ENCODE assay signal across 18 mouse cellular contexts in genomic region chr6:31176831-31177230, GRCm38 (mm10).
A peak's percentile ranks its signal among the peaks of the same experiment; 100 is the strongest.
DNase-seq lines count a peak whose midpoint lies in the region; ATAC-seq and TF ChIP-seq lines count a peak whose summit lies in the region.
"Had no signal": no experiment of that assay in that cellular context is flagged by ENCODE, and none has a peak within 500 bp of the region (broad histone marks: within the 10 kb centered on the region; RNA-seq: fewer than 3 reads in every experiment).

No protein-coding gene starts in this region.

- DNase-seq in layer of hippocampus, adult 2 months (ENCODE audit: low spot score in 2 of 2), result no peak
- no peak for DNase-seq in layer of hippocampus, adult 9-11 months
- peak; percentile 31 for DNase-seq in MEL (ENCODE audit: low read depth, low spot score)
- DNase-seq in B cell, adult 2 months, result no peak
- DNase-seq in kidney, adult 11 months, result no peak
- DNase-seq: adrenal gland, adult 2 months; adrenal gland, postnatal 25 days; cerebellum, adult 11 months; cerebellum, adult 8-10 months had no signal

- TF ChIP-seq RAD21 in MEL (IDR thresholded peaks at IDR 0.05; ENCODE audit: low read depth, low read length), result no peak

- peaks cover 0 to 9% of the 10 kb centered on the region in 2 experiments; a peak in 3 of 4 replicates for H3K4me1 ChIP-seq in MEL (ENCODE audit: control insufficient read depth in 1 of 2, insufficient read depth in 2 of 2, low read length in 2 of 2)
- H3K4me1 ChIP-seq: embryonic facial prominence, embryonic 12.5 days; hindbrain, embryonic 12.5 days had no signal

- peak overlapping the region; percentile 34; the same call in 1 of the 2 replicates for H3K27ac ChIP-seq in layer of hippocampus, adult 2 months
- H3K27ac ChIP-seq in MEL (ENCODE audit: control insufficient read depth, low read depth, low read length), result 0 out of 2 replicates have a peak overlapping the region, but pooled peaks have one; percentile 10
- H3K27ac ChIP-seq: embryonic facial prominence, embryonic 12.5 days; forebrain, embryonic 15.5 days; heart, embryonic 10.5 days; hindbrain, embryonic 12.5 days had no signal

- peak; percentile 59 for ATAC-seq in granulocyte monocyte progenitor cell, adult 5-6 weeks (replicated peaks; ENCODE audit: poor library complexity, severe bottlenecking)
- ATAC-seq in megakaryocyte progenitor cell, adult 5-6 weeks (replicated peaks; ENCODE audit: poor library complexity), result peak; percentile 30; the same call in 1 of the 2 replicates
- no peak for ATAC-seq in activated CD4-positive, CD25-positive, alpha-beta regulatory T cell, adult 4 months
- ATAC-seq: hindbrain, embryonic 16.5 days; Patski had no signal

- TF ChIP-seq EP300 in MEL (IDR thresholded peaks at IDR 0.05; ENCODE audit: low read depth in 1 of 2, low read length in 2 of 2), result no peak

- TF ChIP-seq POLR2A in MEL (IDR thresholded peaks at IDR 0.05; ENCODE audit: control insufficient read depth in 1 of 2, insufficient read depth in 1 of 2, low read depth in 1 of 2, low read length in 2 of 2, poor library complexity in 1 of 2), result no peak

- H3K9ac ChIP-seq in MEL (ENCODE audit: control insufficient read depth, low read depth, low read length, poor library complexity, severe bottlenecking), result no peak overlapping the region
- H3K9ac ChIP-seq: embryonic facial prominence, embryonic 12.5 days; forebrain, embryonic 15.5 days; hindbrain, embryonic 12.5 days had no signal

- H3K9me3 ChIP-seq in MEL (replicated peaks; ENCODE audit: insufficient read depth, low read length), result no peaks in the 10 kb centered on the region
- H3K9me3 ChIP-seq: embryonic facial prominence, embryonic 12.5 days; forebrain, embryonic 15.5 days; heart, embryonic 10.5 days; hindbrain, embryonic 12.5 days had no signal

- no peaks in the 10 kb centered on the region for H3K27me3 ChIP-seq in MEL (ENCODE audit: control insufficient read depth in 1 of 2, insufficient read depth in 2 of 2, low read length in 2 of 2)
- H3K27me3 ChIP-seq: embryonic facial prominence, embryonic 12.5 days; forebrain, embryonic 15.5 days; hindbrain, embryonic 12.5 days; Patski had no signal

- no peak overlapping the region for H3K4me3 ChIP-seq in layer of hippocampus, adult 2 months
- H3K4me3 ChIP-seq in MEL (ENCODE audit: control insufficient read depth in 1 of 2, insufficient read depth in 1 of 2, low read depth in 2 of 2, low read length in 2 of 2), result no peak overlapping the region
- H3K4me3 ChIP-seq: embryonic facial prominence, embryonic 12.5 days; forebrain, embryonic 15.5 days; heart, embryonic 10.5 days; hindbrain, embryonic 12.5 days had no signal

- no peak for TF ChIP-seq CTCF in layer of hippocampus, adult 2 months (conservative IDR thresholded peaks at IDR 0.05)
- TF ChIP-seq CTCF in MEL (IDR thresholded peaks at IDR 0.05 in 2 of 3, conservative IDR thresholded peaks at IDR 0.05 in 1 of 3; ENCODE audit: control insufficient read depth in 1 of 3, insufficient read depth in 1 of 3, low read depth in 2 of 3, low read length in 3 of 3, poor library complexity in 1 of 3, severe bottlenecking in 1 of 3), result no peak

- H3K79me2 ChIP-seq in MEL (ENCODE audit: control insufficient read depth, insufficient read depth, low read length, poor library complexity), result no peaks in the 10 kb centered on the region

- peaks cover 0 to 7% of the 10 kb centered on the region in 2 experiments; a peak in 2 of 4 replicates for H3K36me3 ChIP-seq in MEL (ENCODE audit: control insufficient read depth in 1 of 2, insufficient read depth in 2 of 2, low read length in 2 of 2)
- H3K36me3 ChIP-seq: embryonic facial prominence, embryonic 12.5 days; forebrain, embryonic 15.5 days; heart, embryonic 10.5 days; hindbrain, embryonic 12.5 days had no signal

TF ChIP-seq in MEL, 35 proteins besides CTCF, POLR2A, EP300 and RAD21:
- 0 out of 2 replicates have a peak, but pooled peaks have one; percentile 12 for TF ChIP-seq ELF1 (IDR thresholded peaks at IDR 0.05; ENCODE audit: low read depth, low read length)
- no peak for TF ChIP-seq GATA1 (IDR thresholded peaks at IDR 0.05; ENCODE audit: low read depth, low read length)
- no peak for TF ChIP-seq TCF12 (IDR thresholded peaks at IDR 0.05; ENCODE audit: low read depth, low read length)
- no peak for TF ChIP-seq ZC3H11A (IDR thresholded peaks at IDR 0.05; ENCODE audit: low read depth, low read length)
- no peak for TF ChIP-seq GABPA (IDR thresholded peaks at IDR 0.05; ENCODE audit: low read depth, low read length)
- no peak for TF ChIP-seq BHLHE40 (IDR thresholded peaks at IDR 0.05; ENCODE audit: borderline replicate concordance, low read depth, low read length)
